Mouse (Mus musculus): Measurements from ENCODE around the gene Fam83f.

GRCm38 (mm10) chr15:80705828-80706549, 34.3 kb downstream of the Fam83f start:
- TF ChIP-seq MAX (IDR thresholded peaks at IDR 0.05; ENCODE audit: low read length) (no peak), POLR2A (IDR thresholded peaks at IDR 0.05; ENCODE audit: control insufficient read depth in 1 of 2, insufficient read depth in 1 of 2, low read depth in 1 of 2, low read length in 2 of 2, poor library complexity in 1 of 2) (no peak), CTCF (IDR thresholded peaks at IDR 0.05 in 2 of 3, conservative IDR thresholded peaks at IDR 0.05 in 1 of 3; ENCODE audit: control insufficient read depth in 1 of 3, insufficient read depth in 1 of 3, low read depth in 2 of 3, low read length in 3 of 3, poor library complexity in 1 of 3, severe bottlenecking in 1 of 3) (peak; percentile 85 to 95 (median 88)), E2F4 (IDR thresholded peaks at IDR 0.05; ENCODE audit: borderline replicate concordance, low read depth, low read length) (no peak), TCF12 (IDR thresholded peaks at IDR 0.05; ENCODE audit: low read depth, low read length) (no peak), TBP (IDR thresholded peaks at IDR 0.05; ENCODE audit: low read depth, low read length) (no peak), HCFC1 (IDR thresholded peaks at IDR 0.05; ENCODE audit: low read depth, low read length) (no peak), GATA1 (IDR thresholded peaks at IDR 0.05; ENCODE audit: low read depth, low read length) (no peak), POLR2AphosphoS2 (IDR thresholded peaks at IDR 0.05; ENCODE audit: low read length) (no peak), POLR2AphosphoS5 (IDR thresholded peaks at IDR 0.05; ENCODE audit: borderline replicate concordance, low read depth, low read length) (no peak), EP300 (IDR thresholded peaks at IDR 0.05; ENCODE audit: low read depth in 1 of 2, low read length in 2 of 2) (no peak)

Measured in MEL (cell line).